Mouse (Mus musculus): Measurements from ENCODE around the gene Npas3. TPM values are rescaled to one million over a fixed set of nuclear protein-coding genes. Genes with fewer than 3 reads are reported as not detected.

Gene Npas3
- polyA plus RNA-seq, 1 experiment = not detected

GRCm38 (mm10) chr12:53746653-53747052 lies 498.2 kb downstream of the Npas3 start:
- TF ChIP-seq GATA1 (IDR thresholded peaks at IDR 0.05; ENCODE audit: low read length) = no peak

GRCm38 (mm10) chr12:53749375-53749774 lies 500.9 kb downstream of the Npas3 start:
- no peak for TF ChIP-seq GATA1 (IDR thresholded peaks at IDR 0.05; ENCODE audit: low read length)

- TF ChIP-seq GATA1 (IDR thresholded peaks at IDR 0.05; ENCODE audit: low read length) = no peak
These were observed 504.0 kb downstream of the Npas3 start for GRCm38 (mm10) chr12:53752281-53753072.

- TF ChIP-seq GATA1 (IDR thresholded peaks at IDR 0.05; ENCODE audit: low read length) = no peak
These were observed 505.0 kb downstream of the Npas3 start for GRCm38 (mm10) chr12:53753368-53753937.

- TF ChIP-seq GATA1 (IDR thresholded peaks at IDR 0.05; ENCODE audit: low read length) = no peak
These were observed 505.8 kb downstream of the Npas3 start for GRCm38 (mm10) chr12:53754236-53754635.

- TF ChIP-seq GATA1 (IDR thresholded peaks at IDR 0.05; ENCODE audit: low read length) = no peak
These were observed 509.2 kb downstream of the Npas3 start for GRCm38 (mm10) chr12:53757631-53758030.

- TF ChIP-seq GATA1 (IDR thresholded peaks at IDR 0.05; ENCODE audit: low read length) = no peak
These were observed 509.9 kb downstream of the Npas3 start for GRCm38 (mm10) chr12:53758356-53758755.

- no peak for TF ChIP-seq GATA1 (IDR thresholded peaks at IDR 0.05; ENCODE audit: low read length)
These were observed 515.7 kb downstream of the Npas3 start for GRCm38 (mm10) chr12:53764143-53764542.

- no peak for TF ChIP-seq GATA1 (IDR thresholded peaks at IDR 0.05; ENCODE audit: low read length)
These were observed 519.9 kb downstream of the Npas3 start for GRCm38 (mm10) chr12:53768392-53768791.

- TF ChIP-seq GATA1 (IDR thresholded peaks at IDR 0.05; ENCODE audit: low read length) = no peak
These were observed 523.0 kb downstream of the Npas3 start for GRCm38 (mm10) chr12:53771394-53771936.

- TF ChIP-seq GATA1 (IDR thresholded peaks at IDR 0.05; ENCODE audit: low read length) = no peak
These were observed 533.5 kb downstream of the Npas3 start for GRCm38 (mm10) chr12:53781850-53782552.

- no peak for TF ChIP-seq GATA1 (IDR thresholded peaks at IDR 0.05; ENCODE audit: low read length)
These were observed 541.0 kb downstream of the Npas3 start for GRCm38 (mm10) chr12:53789501-53789900.

GRCm38 (mm10) chr12:53794718-53795400 lies 546.4 kb downstream of the Npas3 start:
- no peak for TF ChIP-seq GATA1 (IDR thresholded peaks at IDR 0.05; ENCODE audit: low read length)

- TF ChIP-seq GATA1 (IDR thresholded peaks at IDR 0.05; ENCODE audit: low read length) = no peak
These were observed 553.4 kb downstream of the Npas3 start for GRCm38 (mm10) chr12:53801831-53802230.

- no peak for TF ChIP-seq GATA1 (IDR thresholded peaks at IDR 0.05; ENCODE audit: low read length)
These were observed 553.9 kb downstream of the Npas3 start for GRCm38 (mm10) chr12:53802381-53802780.

- TF ChIP-seq GATA1 (IDR thresholded peaks at IDR 0.05; ENCODE audit: low read length) = no peak
These were observed 561.6 kb downstream of the Npas3 start for GRCm38 (mm10) chr12:53810081-53810480.

Measured in G1E-ER4 (cell line).